Mouse (Mus musculus): ENCODE results near the gene Smoc2.

DNA sequence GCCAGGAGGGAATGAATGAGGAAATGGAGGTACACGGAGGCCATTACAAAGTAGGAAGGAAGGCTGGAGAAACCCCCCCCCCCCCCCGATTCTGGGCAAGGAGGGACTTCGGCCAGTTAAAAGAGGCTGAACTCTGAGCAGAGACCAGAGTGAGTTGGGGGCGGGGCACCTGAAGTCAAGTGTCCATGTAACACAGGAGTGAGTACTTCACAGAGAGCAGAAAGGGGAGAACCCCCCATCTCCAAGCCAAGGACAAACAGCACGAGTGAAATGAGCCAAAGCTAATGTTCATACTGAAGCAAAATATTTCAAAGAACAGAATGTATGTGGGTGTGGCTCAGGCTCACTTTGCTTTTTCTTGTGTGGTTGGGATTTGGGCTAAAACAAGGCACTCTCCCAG lies 121.7 kb downstream of the Smoc2 start:
- TF ChIP-seq POLR2A (IDR thresholded peaks at IDR 0.05; ENCODE audit: low read depth, low read length) (no peak), CTCF (conservative IDR thresholded peaks at IDR 0.05; ENCODE audit: insufficient read depth, insufficient read length, low read depth, low read length) (no peak)
